Mouse (Mus musculus) brain, embryonic 14.5 days (tissue): ENCODE measurements around the gene B3galt1.

Source experiments
- CTCF ChIP-seq: fragments of 200-500 bp; IDR thresholded peaks from 2 replicates; pipeline ENCODE4 v1.5.1; 2012; ENCODE audit warnings: inconsistent platforms, mild to moderate bottlenecking, moderate library complexity, borderline replicate concordance; ENCODE audit not compliant: insufficient read depth, insufficient read length; ENCODE audit errors: extremely low read depth
- POLR2A ChIP-seq: fragments of 200-500 bp; IDR thresholded peaks from 2 replicates; pipeline ENCODE4 v1.6.1; 2012; ENCODE audit warnings: mild to moderate bottlenecking, inconsistent platforms, borderline replicate concordance; ENCODE audit not compliant: poor library complexity, insufficient read depth, insufficient read length, severe bottlenecking; ENCODE audit errors: extremely low read depth

GRCm38 (mm10) chr2:67541957-67542696 lies 23.5 kb upstream of the B3galt1 start:
- no peak for TF ChIP-seq CTCF
- no peak for TF ChIP-seq POLR2A
